Mouse (Mus musculus) erythroblast, embryonic 14.5 days (primary cell): ENCODE results near the gene Sfxn4. TPM values are rescaled to one million over a fixed set of nuclear protein-coding genes. Genes with fewer than 3 reads are reported as not detected.
A peak's percentile ranks its signal among the peaks of the same experiment; 100 is the strongest.
"Not testable (repeated sequence)": the region's sequence is repeated elsewhere in the genome, so short reads cannot be mapped to it uniquely, and the experiment has no call there.

Source experiments
- H3K27me3 ChIP-seq: 2 replicates; pipeline ENCODE4 v1.6.1; 2012; ENCODE audit warnings: inconsistent platforms; ENCODE audit not compliant: control insufficient read depth
- H3K36me3 ChIP-seq: 2 replicates; pipeline ENCODE4 v1.6.1; 2012; ENCODE audit warnings: mild to moderate bottlenecking, inconsistent platforms; ENCODE audit not compliant: control insufficient read depth
- H3K4me1 ChIP-seq: 2 replicates; pipeline ENCODE4 v1.6.1; 2012; ENCODE audit warnings: inconsistent platforms; ENCODE audit not compliant: control insufficient read depth
- H3K4me3 ChIP-seq: replicated peaks from 2 replicates; pipeline ENCODE3; 2012; ENCODE audit warnings: moderate library complexity, mild to moderate bottlenecking, inconsistent platforms
- H3K9me3 ChIP-seq: 2 replicates; pipeline ENCODE4 v1.6.1; 2012; ENCODE audit warnings: low read length, inconsistent platforms, mixed read lengths; ENCODE audit not compliant: control insufficient read depth
- GATA1 ChIP-seq: IDR thresholded peaks from 2 replicates; pipeline ENCODE4 v1.6.1; 2012; ENCODE audit warnings: low read length, inconsistent platforms, mixed read lengths
- TAL1 ChIP-seq: IDR thresholded peaks from 3 replicates; pipeline ENCODE4 v1.6.1; 2012; ENCODE audit warnings: low read length, inconsistent platforms, mixed read lengths
- polyA plus RNA-seq: library from polyadenylated mRNA; stranded (reverse); fragments of >175 nt; gene quantifications from 2 replicates; pipeline ENCODE4 v1.2.3, GENCODE M21; 2012

Gene Sfxn4
- polyA plus RNA-seq, 1 experiment = 0.04 TPM

- TF ChIP-seq TAL1 (no peak), GATA1 (no peak)
- no peaks in the 10 kb centered on the region for H3K9me3 ChIP-seq
- H3K4me3 ChIP-seq = peak overlapping the region; percentile 95
- peaks cover 81% of the 10 kb centered on the region for H3K36me3 ChIP-seq
- peaks cover 68% of the 10 kb centered on the region for H3K4me1 ChIP-seq
- no peaks in the 10 kb centered on the region for H3K27me3 ChIP-seq
These were observed 9.2 kb upstream of the Sfxn4 start for GRCm38 (mm10) chr19:60870489-60870888.

DNA sequence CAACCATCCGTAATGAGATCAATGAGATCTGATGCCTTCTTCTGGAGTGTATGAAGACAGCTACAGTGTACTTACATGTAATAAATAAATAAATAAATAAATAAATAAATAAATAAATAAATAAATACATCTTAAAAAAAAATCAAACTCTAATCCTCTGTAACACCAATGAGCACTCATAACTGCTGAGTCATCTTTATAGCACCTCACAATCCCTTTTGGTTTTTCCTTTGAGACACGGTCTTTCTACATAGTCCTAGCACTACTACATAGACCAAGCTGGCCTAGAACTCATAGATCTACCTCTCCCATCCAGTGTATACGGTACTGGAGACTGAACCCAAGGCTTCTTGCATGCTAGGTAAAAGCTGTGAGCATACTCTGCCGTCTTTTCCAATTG, 4.9 kb upstream of the Sfxn4 start:
- not testable (repeated sequence) for H3K4me3 ChIP-seq, H3K9me3 ChIP-seq, H3K27me3 ChIP-seq
- peaks cover 52% of the 10 kb centered on the region for H3K4me1 ChIP-seq
- H3K36me3 ChIP-seq = peaks cover 87% of the 10 kb centered on the region

DNA sequence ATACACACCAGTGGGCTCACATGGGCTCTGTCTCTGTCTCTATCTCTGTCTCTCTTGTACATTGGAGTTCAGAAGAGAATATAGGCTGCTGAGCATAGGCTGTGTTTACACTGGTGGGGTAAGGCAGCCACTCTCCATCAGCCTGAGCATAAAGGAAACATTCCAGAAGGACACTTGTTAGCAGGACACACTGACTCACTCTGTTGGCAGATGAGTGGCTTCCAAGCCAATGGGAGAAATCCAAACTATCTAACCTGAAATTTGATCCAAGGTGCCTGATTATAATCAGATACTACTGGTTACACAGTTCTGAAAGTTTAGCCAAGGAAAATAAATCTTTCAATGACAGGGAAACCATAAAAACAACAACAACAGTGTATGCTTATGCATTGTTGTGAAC, 15.5 kb downstream of the Sfxn4 start:
- no peaks in the 10 kb centered on the region for H3K9me3 ChIP-seq
- peaks cover 67% of the 10 kb centered on the region for H3K36me3 ChIP-seq

GRCm38 (mm10) chr19:60843324-60843723, 18.0 kb downstream of the Sfxn4 start:
- H3K9me3 ChIP-seq = no peaks in the 10 kb centered on the region
- no peak for TF ChIP-seq GATA1
- no peak for TF ChIP-seq TAL1
- peaks cover 81% of the 10 kb centered on the region for H3K36me3 ChIP-seq
- no peaks in the 10 kb centered on the region for H3K27me3 ChIP-seq
- no peak overlapping the region for H3K4me3 ChIP-seq
- H3K4me1 ChIP-seq = peaks cover 28% of the 10 kb centered on the region

More for the DNA sequence above, 15.5 kb downstream of the Sfxn4 start:
- H3K4me1 ChIP-seq = peaks cover 28% of the 10 kb centered on the region
- no peak for TF ChIP-seq TAL1
- no peak for TF ChIP-seq GATA1
- no peak overlapping the region for H3K4me3 ChIP-seq
- H3K27me3 ChIP-seq = no peaks in the 10 kb centered on the region

GRCm38 (mm10) chr19:60837747-60838146, 23.5 kb downstream of the Sfxn4 start:
- H3K4me1 ChIP-seq = peaks cover 11% of the 10 kb centered on the region
- peaks cover 94% of the 10 kb centered on the region for H3K36me3 ChIP-seq
- no peak for TF ChIP-seq TAL1
- no peak for TF ChIP-seq GATA1
- H3K4me3 ChIP-seq = no peak overlapping the region
- H3K9me3 ChIP-seq = no peaks in the 10 kb centered on the region
- no peaks in the 10 kb centered on the region for H3K27me3 ChIP-seq

- no peaks in the 10 kb centered on the region for H3K9me3 ChIP-seq
- H3K36me3 ChIP-seq = peaks cover 92% of the 10 kb centered on the region
- H3K4me1 ChIP-seq = peaks cover 11% of the 10 kb centered on the region
- no peak overlapping the region for H3K4me3 ChIP-seq
- no peaks in the 10 kb centered on the region for H3K27me3 ChIP-seq
- TF ChIP-seq GATA1 (no peak), TAL1 (no peak)
These were observed 42.6 kb downstream of the Sfxn4 start for GRCm38 (mm10) chr19:60818677-60819076.

DNA sequence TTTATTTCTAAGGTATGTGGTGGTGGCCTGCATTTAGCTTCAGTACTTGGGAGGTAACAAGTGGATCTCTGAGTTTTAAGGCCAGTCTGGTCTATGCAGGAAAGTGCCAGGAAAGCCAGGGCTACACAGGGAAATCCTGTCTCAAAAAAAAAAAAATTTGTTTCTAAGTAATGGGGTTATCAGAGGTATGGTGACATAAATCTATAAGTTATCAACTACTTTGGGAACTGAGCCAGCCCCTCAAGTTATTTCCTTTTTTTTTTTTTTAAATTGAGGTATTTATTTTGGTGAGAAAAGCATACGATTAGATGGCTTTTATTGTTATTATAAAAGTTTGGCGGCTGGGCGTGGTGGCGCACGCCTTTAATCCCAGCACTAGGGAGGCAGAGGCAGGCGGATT, 48.1 kb downstream of the Sfxn4 start:
- TF ChIP-seq GATA1 = no peak
- TF ChIP-seq TAL1 = no peak
- Histone ChIP-seq H3K27me3 (no peaks in the 10 kb centered on the region), H3K36me3 (peaks cover 40% of the 10 kb centered on the region), H3K9me3 (no peaks in the 10 kb centered on the region), H3K4me3 (peak overlapping the region; percentile 79), H3K4me1 (peaks cover 45% of the 10 kb centered on the region)

- H3K4me3 ChIP-seq = peak overlapping the region; percentile 79
- H3K36me3 ChIP-seq = peaks cover 31% of the 10 kb centered on the region
- H3K9me3 ChIP-seq = no peaks in the 10 kb centered on the region
- H3K27me3 ChIP-seq = no peaks in the 10 kb centered on the region
- H3K4me1 ChIP-seq = peaks cover 45% of the 10 kb centered on the region
- no peak for TF ChIP-seq TAL1
- TF ChIP-seq GATA1 = no peak
These were observed 49.3 kb downstream of the Sfxn4 start for GRCm38 (mm10) chr19:60812036-60812389.

DNA sequence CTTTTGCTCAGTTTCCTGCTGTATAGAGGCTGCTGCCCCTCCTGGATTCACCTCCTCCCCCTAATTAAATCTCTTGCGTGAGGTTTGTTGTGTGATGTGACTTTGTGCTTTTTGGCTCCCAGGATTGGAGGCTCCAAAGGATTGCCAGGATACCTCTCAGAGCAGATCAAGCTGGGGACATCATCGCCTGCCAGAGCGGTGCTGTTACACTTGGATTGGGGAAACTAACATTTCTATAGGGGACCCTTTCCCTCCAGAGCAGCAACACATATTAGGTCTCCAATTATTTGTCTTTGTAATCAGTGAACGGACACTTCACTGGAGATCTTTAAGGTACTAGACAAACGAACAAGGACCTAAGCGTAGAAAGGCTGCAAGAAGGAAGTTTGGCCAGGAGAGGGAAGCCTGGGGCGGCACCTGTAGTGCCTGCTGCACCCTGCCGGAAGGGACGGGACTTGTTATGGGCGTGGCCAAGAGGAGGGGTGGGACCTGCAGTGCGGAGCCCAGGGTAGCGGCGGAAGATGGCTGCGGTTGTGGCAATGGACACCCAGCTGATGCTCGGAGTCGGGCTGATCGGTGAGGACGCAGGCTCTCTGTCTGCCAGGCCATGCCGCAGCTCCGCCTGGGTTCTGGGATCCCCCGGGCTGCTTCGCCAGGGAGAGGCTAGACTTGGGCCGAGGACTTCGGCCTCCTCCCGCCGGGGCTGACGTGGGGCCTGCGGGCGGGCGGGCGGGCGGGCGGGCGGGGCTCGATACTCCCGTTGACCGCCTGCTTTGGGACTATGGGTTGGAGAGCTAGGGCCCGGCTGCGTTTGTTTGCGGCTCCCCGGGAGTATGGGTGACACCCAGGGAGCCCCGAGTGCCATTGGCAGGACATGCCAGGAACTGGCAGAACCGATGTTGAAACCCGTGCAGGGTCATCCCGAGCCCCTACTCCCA, 49.9 kb downstream of the Sfxn4 start, which contains the start of gene Fam45a:
Fam45a (plus strand) TSS at position 488 of the 938 bp plus-strand sequence.
- Histone ChIP-seq H3K9me3 (no peaks in the 10 kb centered on the region), H3K4me1 (peaks cover 45% of the 10 kb centered on the region), H3K4me3 (peak within 1 kb of the TSS; percentile 79), H3K36me3 (peaks cover 24% of the 10 kb centered on the region), H3K27me3 (no peaks in the 10 kb centered on the region)
- TF ChIP-seq TAL1 = no peak
- no peak for TF ChIP-seq GATA1
